Mouse (Mus musculus): ENCODE results near the gene Snrnp40. TPM values are rescaled to one million over a fixed set of nuclear protein-coding genes. Genes with fewer than 3 reads are reported as not detected.

Gene Snrnp40
- total RNA-seq, 2 experiments from 2014 or later = 25.1 to 69.6 TPM

- no peak for ATAC-seq (replicated peaks; ENCODE audit: low FRiP score, poor library complexity, severe bottlenecking)
Observed at GRCm38 (mm10) chr4:130377500-130377899, 17.6 kb downstream of the Snrnp40 start.

- no peak for ATAC-seq (replicated peaks; ENCODE audit: low FRiP score, poor library complexity, severe bottlenecking)
Observed at GRCm38 (mm10) chr4:130379181-130379580, 19.2 kb downstream of the Snrnp40 start.

- ATAC-seq (replicated peaks; ENCODE audit: low FRiP score, poor library complexity, severe bottlenecking) = 0 out of 2 replicates have a peak, but pooled peaks have one; percentile 34
Observed at GRCm38 (mm10) chr4:130380418-130380817, 20.5 kb downstream of the Snrnp40 start.

GRCm38 (mm10) chr4:130387256-130387655 lies 27.3 kb downstream of the Snrnp40 start:
- no peak for ATAC-seq (replicated peaks; ENCODE audit: low FRiP score, poor library complexity, severe bottlenecking)

- ATAC-seq (replicated peaks; ENCODE audit: low FRiP score, poor library complexity, severe bottlenecking) = no peak
Observed at GRCm38 (mm10) chr4:130389496-130389895, 29.6 kb downstream of the Snrnp40 start.

- no peak for ATAC-seq (replicated peaks; ENCODE audit: low FRiP score, poor library complexity, severe bottlenecking)
Observed at GRCm38 (mm10) chr4:130389927-130390326, 30.0 kb downstream of the Snrnp40 start.

- ATAC-seq (replicated peaks; ENCODE audit: low FRiP score, poor library complexity, severe bottlenecking) = no peak
Observed at GRCm38 (mm10) chr4:130391265-130391664, 31.3 kb downstream of the Snrnp40 start.

Other genes with a start within 250 kb of the Snrnp40 start
- gene Hcrtr1, start 220.8 kb upstream of the Snrnp40 start, total RNA-seq (2015; ENCODE audit: low replicate concordance) = not detected in 2 replicates
- not detected in 2 replicates for gene Hcrtr1, start 220.8 kb upstream of the Snrnp40 start, total RNA-seq (2017; ENCODE audit: low replicate concordance)
- 199 and 217 TPM in 2 replicates for gene Tinagl1, start 185.0 kb upstream of the Snrnp40 start, total RNA-seq (2015; ENCODE audit: low replicate concordance)
- 249 and 265 TPM in 2 replicates for gene Tinagl1, start 185.0 kb upstream of the Snrnp40 start, total RNA-seq (2017; ENCODE audit: low replicate concordance)
- gene Gm853, start 137.7 kb upstream of the Snrnp40 start, total RNA-seq (2015; ENCODE audit: low replicate concordance) = not detected in 2 replicates
- not detected in 2 replicates for gene Gm853, start 137.7 kb upstream of the Snrnp40 start, total RNA-seq (2017; ENCODE audit: low replicate concordance)
- not detected in 2 replicates for gene Serinc2, start 80.9 kb upstream of the Snrnp40 start, total RNA-seq (2015; ENCODE audit: low replicate concordance)
- not detected in 2 replicates for gene Serinc2, start 80.9 kb upstream of the Snrnp40 start, total RNA-seq (2017; ENCODE audit: low replicate concordance)
- not detected in 2 replicates for gene Fabp3, start 51.5 kb upstream of the Snrnp40 start, total RNA-seq (2015; ENCODE audit: low replicate concordance)
- gene Fabp3, start 51.5 kb upstream of the Snrnp40 start, total RNA-seq (2017; ENCODE audit: low replicate concordance) = not detected in 2 replicates
- gene Gm10570, start 51.5 kb upstream of the Snrnp40 start, total RNA-seq (2015; ENCODE audit: low replicate concordance) = not detected in 2 replicates
- not detected in 2 replicates for gene Gm10570, start 51.5 kb upstream of the Snrnp40 start, total RNA-seq (2017; ENCODE audit: low replicate concordance)
- gene Zcchc17, start 189 bp upstream of the Snrnp40 start, total RNA-seq (2015; ENCODE audit: low replicate concordance) = 15.5 and 19.1 TPM in 2 replicates
- gene Zcchc17, start 189 bp upstream of the Snrnp40 start, total RNA-seq (2017; ENCODE audit: low replicate concordance) = 30.3 and 54.2 TPM in 2 replicates
- gene Nkain1, start 214.0 kb downstream of the Snrnp40 start, total RNA-seq (2015; ENCODE audit: low replicate concordance) = not detected in 2 replicates
- gene Nkain1, start 214.0 kb downstream of the Snrnp40 start, total RNA-seq (2017; ENCODE audit: low replicate concordance) = not detected in 2 replicates